Mouse (Mus musculus): ENCODE data around the gene 1810024B03Rik. TPM values are rescaled to one million over a fixed set of nuclear protein-coding genes. Genes with fewer than 3 reads are reported as not detected.

Gene 1810024B03Rik
- polyA plus RNA-seq, 1 experiment, result 2.8 TPM

DNA sequence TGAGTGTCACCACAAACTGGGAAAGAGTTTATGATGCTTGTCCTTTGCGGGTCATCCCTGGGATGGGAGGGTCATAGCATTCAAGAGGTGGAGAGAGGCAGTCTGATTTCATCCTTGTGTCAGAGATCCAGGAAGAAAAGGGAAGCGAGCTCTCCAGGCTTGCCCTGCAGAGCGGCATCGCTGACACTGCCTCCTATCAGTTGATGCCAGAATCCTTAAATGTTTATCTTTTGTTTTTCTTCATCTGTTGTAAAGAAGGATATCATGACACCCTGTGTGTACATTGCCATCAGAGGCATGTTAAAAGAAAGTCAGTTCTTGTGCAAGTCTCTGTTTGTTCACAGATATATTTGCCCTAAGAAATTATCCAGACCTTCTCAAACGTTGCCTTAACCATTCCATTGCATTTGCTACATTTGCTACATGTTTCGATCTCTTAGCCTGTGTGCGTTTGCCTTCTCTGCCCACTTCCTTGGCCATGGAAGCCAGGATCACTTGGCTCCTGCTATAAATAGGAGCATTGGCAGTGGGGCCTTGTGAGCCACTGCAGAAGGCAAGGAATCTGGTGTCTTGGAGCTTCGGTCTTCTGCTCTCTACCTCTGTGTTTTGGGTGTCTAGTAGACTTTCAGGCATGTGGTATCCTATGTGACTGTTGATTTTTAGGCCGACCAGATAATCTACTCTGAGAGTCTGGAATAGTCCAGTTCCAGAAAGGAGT lies 42.4 kb upstream of the 1810024B03Rik start:
- 79% methylated on average over 9 of the region's 9 CpGs for WGBS

GRCm38 (mm10) chr2:127248334-127249004 lies 40.4 kb upstream of the 1810024B03Rik start:
- H3K4me1 ChIP-seq (ENCODE audit: control insufficient read depth, insufficient read depth, low read length), result peaks cover 20% of the 10 kb centered on the region
- H3K36me3 ChIP-seq (ENCODE audit: control insufficient read depth, insufficient read depth, low read length), result no peaks in the 10 kb centered on the region
- peak overlapping the region; percentile 88 for H3K4me3 ChIP-seq (ENCODE audit: insufficient read depth, low read depth, low read length)
- H3K27me3 ChIP-seq (replicated peaks; ENCODE audit: control insufficient read depth, insufficient read depth, low read length), result no peaks in the 10 kb centered on the region
- H3K27ac ChIP-seq (ENCODE audit: insufficient read depth, low read depth, low read length), result peak overlapping the region; percentile 4; the same call in 1 of the 2 replicates
- DNase-seq, result peak; percentile 34
- TF ChIP-seq POLR2A (IDR thresholded peaks at IDR 0.05; ENCODE audit: low read depth, low read length) (no peak), CTCF (conservative IDR thresholded peaks at IDR 0.05; ENCODE audit: insufficient read depth, insufficient read length, low read depth, low read length) (0 out of 2 replicates have a peak, but pooled peaks have one; percentile 10)
- WGBS, result under 1% methylated on average over 39 of the region's 39 CpGs

More for the DNA sequence above, 42.4 kb upstream of the 1810024B03Rik start:
- peaks cover 20% of the 10 kb centered on the region for H3K4me1 ChIP-seq (ENCODE audit: control insufficient read depth, insufficient read depth, low read length)
- no peak for TF ChIP-seq CTCF (conservative IDR thresholded peaks at IDR 0.05; ENCODE audit: insufficient read depth, insufficient read length, low read depth, low read length)
- no peak for TF ChIP-seq POLR2A (IDR thresholded peaks at IDR 0.05; ENCODE audit: low read depth, low read length)
- no peak overlapping the region for H3K27ac ChIP-seq (ENCODE audit: insufficient read depth, low read depth, low read length)
- H3K27me3 ChIP-seq (replicated peaks; ENCODE audit: control insufficient read depth, insufficient read depth, low read length), result no peaks in the 10 kb centered on the region
- no peak overlapping the region for H3K4me3 ChIP-seq (ENCODE audit: insufficient read depth, low read depth, low read length)
- H3K36me3 ChIP-seq (ENCODE audit: control insufficient read depth, insufficient read depth, low read length), result no peaks in the 10 kb centered on the region
- DNase-seq, result no peak

GRCm38 (mm10) chr2:127247592-127248333 lies 39.7 kb upstream of the 1810024B03Rik start, which contains the start of the genes Ciao1 and Tmem127:
Gene Ciao1, minus strand, starts transcription at chr2:127247816.
Gene Tmem127, plus strand, starts transcription at chr2:127247908.
- Histone ChIP-seq H3K4me3 (ENCODE audit: insufficient read depth, low read depth, low read length) (peak within 1 kb of the TSS; percentile 88), H3K4me1 (ENCODE audit: control insufficient read depth, insufficient read depth, low read length) (peaks cover 18% of the 10 kb centered on the region), H3K27ac (ENCODE audit: insufficient read depth, low read depth, low read length) (peak within 1 kb of the TSS; percentile 69), H3K27me3 (replicated peaks; ENCODE audit: control insufficient read depth, insufficient read depth, low read length) (no peaks in the 10 kb centered on the region), H3K36me3 (ENCODE audit: control insufficient read depth, insufficient read depth, low read length) (no peaks in the 10 kb centered on the region)
- WGBS, result under 1% methylated on average over 53 of the region's 53 CpGs
- peak; percentile 99 for DNase-seq
- TF ChIP-seq CTCF (conservative IDR thresholded peaks at IDR 0.05; ENCODE audit: insufficient read depth, insufficient read length, low read depth, low read length), result no peak
- no peak for TF ChIP-seq POLR2A (IDR thresholded peaks at IDR 0.05; ENCODE audit: low read depth, low read length)

GRCm38 (mm10) chr2:127240065-127240464 lies 32.0 kb upstream of the 1810024B03Rik start:
- Histone ChIP-seq H3K27me3 (replicated peaks; ENCODE audit: control insufficient read depth, insufficient read depth, low read length) (no peaks in the 10 kb centered on the region), H3K36me3 (ENCODE audit: control insufficient read depth, insufficient read depth, low read length) (peaks cover 11% of the 10 kb centered on the region; the same call in 1 of the 2 replicates), H3K27ac (ENCODE audit: insufficient read depth, low read depth, low read length) (0 out of 2 replicates have a peak overlapping the region, but pooled peaks have one; percentile 2), H3K4me3 (ENCODE audit: insufficient read depth, low read depth, low read length) (no peak overlapping the region), H3K4me1 (ENCODE audit: control insufficient read depth, insufficient read depth, low read length) (no peaks in the 10 kb centered on the region; the same call in 1 of the 2 replicates)
- 65% methylated on average over 2 of the region's 2 CpGs for WGBS
- no peak for TF ChIP-seq CTCF (conservative IDR thresholded peaks at IDR 0.05; ENCODE audit: insufficient read depth, insufficient read length, low read depth, low read length)
- TF ChIP-seq POLR2A (IDR thresholded peaks at IDR 0.05; ENCODE audit: low read depth, low read length), result no peak
- DNase-seq, result peak; percentile 73

DNA sequence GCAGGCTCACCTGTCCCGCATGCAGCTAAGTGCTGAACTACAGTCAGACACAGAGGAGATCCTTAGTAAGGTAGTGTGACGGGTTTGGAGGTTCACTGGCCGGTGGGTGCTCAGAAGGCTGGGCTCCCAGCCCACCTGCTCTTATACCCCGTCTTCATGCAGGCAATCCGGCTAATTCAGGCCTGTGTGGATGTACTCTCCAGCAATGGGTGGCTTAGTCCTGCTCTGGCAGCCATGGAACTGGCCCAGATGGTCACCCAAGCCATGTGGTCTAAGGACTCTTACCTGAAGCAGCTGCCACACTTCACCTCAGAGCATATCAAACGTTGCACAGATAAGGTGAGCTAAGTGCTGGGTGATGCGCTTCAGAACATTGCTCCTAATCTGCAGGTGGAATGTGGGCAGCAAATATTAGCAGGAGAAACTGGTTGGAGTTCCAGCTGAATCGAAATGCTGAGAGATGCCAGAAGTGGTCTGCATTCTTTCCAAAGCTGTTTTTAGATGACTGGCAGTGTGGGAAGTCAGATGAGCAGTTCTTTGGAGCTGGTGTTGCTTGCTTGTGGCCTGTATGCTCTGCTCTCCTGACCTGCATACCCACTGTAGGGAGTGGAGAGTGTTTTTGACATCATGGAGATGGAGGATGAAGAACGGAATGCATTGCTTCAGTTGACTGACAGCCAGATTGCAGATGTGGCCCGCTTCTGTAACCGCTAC lies 30.0 kb upstream of the 1810024B03Rik start:
- Histone ChIP-seq H3K36me3 (ENCODE audit: control insufficient read depth, insufficient read depth, low read length) (peaks cover 17% of the 10 kb centered on the region; the same call in 1 of the 2 replicates), H3K4me1 (ENCODE audit: control insufficient read depth, insufficient read depth, low read length) (no peaks in the 10 kb centered on the region; the same call in 1 of the 2 replicates), H3K27ac (ENCODE audit: insufficient read depth, low read depth, low read length) (no peak overlapping the region), H3K27me3 (replicated peaks; ENCODE audit: control insufficient read depth, insufficient read depth, low read length) (no peaks in the 10 kb centered on the region), H3K4me3 (ENCODE audit: insufficient read depth, low read depth, low read length) (no peak overlapping the region)
- no peak for DNase-seq
- WGBS, result 96% methylated on average over 11 of the region's 11 CpGs
- TF ChIP-seq POLR2A (IDR thresholded peaks at IDR 0.05; ENCODE audit: low read depth, low read length) (no peak), CTCF (conservative IDR thresholded peaks at IDR 0.05; ENCODE audit: insufficient read depth, insufficient read length, low read depth, low read length) (no peak)

DNA sequence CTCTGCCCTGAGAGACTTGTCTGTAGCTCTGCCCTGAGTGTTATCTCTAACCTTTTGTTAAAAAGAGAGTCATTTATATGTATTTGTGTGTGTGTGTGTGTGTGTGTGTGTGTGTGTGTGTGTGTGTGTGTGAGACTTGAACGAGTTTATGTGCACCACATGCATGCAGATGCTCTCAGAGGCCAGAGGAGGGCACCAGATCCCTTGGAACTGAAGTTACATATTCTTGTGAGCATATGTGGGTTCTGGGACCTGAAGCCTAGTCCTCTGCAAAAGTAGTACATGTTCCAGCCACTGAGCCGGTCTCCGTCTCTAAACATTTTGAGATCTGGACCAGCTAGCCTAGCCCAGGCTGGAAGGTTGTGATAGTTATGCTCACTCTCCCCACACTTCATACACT lies 17.2 kb upstream of the 1810024B03Rik start:
- H3K4me3 ChIP-seq (ENCODE audit: insufficient read depth, low read depth, low read length), result no peak overlapping the region
- H3K27me3 ChIP-seq (replicated peaks; ENCODE audit: control insufficient read depth, insufficient read depth, low read length), result no peaks in the 10 kb centered on the region
- 100% methylated on average over 3 of the region's 3 CpGs for WGBS

More for the DNA sequence above, 17.2 kb upstream of the 1810024B03Rik start:
- H3K27ac ChIP-seq (ENCODE audit: insufficient read depth, low read depth, low read length), result no peak overlapping the region
- H3K36me3 ChIP-seq (ENCODE audit: control insufficient read depth, insufficient read depth, low read length), result peaks cover 27% of the 10 kb centered on the region
- DNase-seq, result no peak
- no peaks in the 10 kb centered on the region for H3K4me1 ChIP-seq (ENCODE audit: control insufficient read depth, insufficient read depth, low read length)
- TF ChIP-seq POLR2A (IDR thresholded peaks at IDR 0.05; ENCODE audit: low read depth, low read length), result no peak
- no peak for TF ChIP-seq CTCF (conservative IDR thresholded peaks at IDR 0.05; ENCODE audit: insufficient read depth, insufficient read length, low read depth, low read length)

Measured in kidney, adult 2 months (tissue).